Mouse (Mus musculus) lung, postnatal 0 days (tissue): ENCODE measurements around the gene Tjp3. TPM values are rescaled to one million over a fixed set of nuclear protein-coding genes. Genes with fewer than 3 reads are reported as not detected.
A peak's percentile ranks its signal among the peaks of the same experiment; 100 is the strongest.

Experiments
- ATAC-seq: fragments of 200-750 bp; cut with Nextera tagmentation; 2 replicates; pipeline ENCODE4 v1.8.0; 2017; ENCODE audit warnings: moderate library complexity
- DNase-seq: peaks from one replicate; pipeline ENCODE4 v3.0.0-alpha.2; 2016; ENCODE audit warnings: low spot score
- H3K27ac ChIP-seq: fragments of 300-500 bp; sonication (generic); 2 replicates; pipeline ENCODE4 v1.5.1; 2014; ENCODE audit warnings: antibody characterized with exemption, mild to moderate bottlenecking, low read length, mixed read lengths
- H3K27me3 ChIP-seq: fragments of 300-500 bp; sonication (generic); replicated peaks from 2 replicates; pipeline ENCODE4 v1.6.1; 2014; ENCODE audit warnings: low read length, mixed read lengths; ENCODE audit not compliant: insufficient read depth
- H3K36me3 ChIP-seq: fragments of 300-500 bp; sonication (generic); 2 replicates; pipeline ENCODE4 v1.6.1; 2014; ENCODE audit warnings: low read length, mixed read lengths; ENCODE audit not compliant: insufficient read depth
- H3K4me1 ChIP-seq: fragments of 300-500 bp; sonication (generic); 2 replicates; pipeline ENCODE4 v1.6.1; 2014; ENCODE audit warnings: antibody characterized with exemption, low read depth, low read length, mixed read lengths; ENCODE audit not compliant: insufficient read depth
- H3K4me2 ChIP-seq: fragments of 300-500 bp; sonication (generic); replicated peaks from 2 replicates; pipeline ENCODE4 v1.6.1; 2014; ENCODE audit warnings: low read depth, mild to moderate bottlenecking, low read length, moderate library complexity, mixed read lengths
- H3K4me3 ChIP-seq: fragments of 300-500 bp; sonication (generic); 2 replicates; pipeline ENCODE4 v1.5.1; 2014; ENCODE audit warnings: low read depth, low read length
- H3K9ac ChIP-seq: fragments of 300-500 bp; sonication (generic); replicated peaks from 2 replicates; pipeline ENCODE4 v1.6.1; 2014; ENCODE audit warnings: low read depth, mild to moderate bottlenecking
- H3K9me3 ChIP-seq: fragments of 300-500 bp; sonication (generic); 2 replicates; pipeline ENCODE4 v1.6.1; 2016; ENCODE audit warnings: low read length, mixed read lengths
- CTCF ChIP-seq: IDR thresholded peaks from 2 replicates; pipeline ENCODE4 v1.5.1; 2016; ENCODE audit warnings: antibody characterized with exemption, mild to moderate bottlenecking
- EP300 ChIP-seq: IDR thresholded peaks from 2 replicates; pipeline ENCODE4 v1.6.1; 2016; ENCODE audit warnings: antibody characterized with exemption, mild to moderate bottlenecking, control low read depth
- WGBS: fragments of 180-500 bp; shearing (Covaris S2); extraction: QIAGEN DNeasy Blood & Tissue Kit; methylation state at CpG from one replicate; pipeline ENCODE4 v1.1.7; 2014; 5-methylcytosine and 5-hydroxymethylcytosine counted together
- polyA plus RNA-seq: library from polyadenylated mRNA; unstranded; fragments of >200 nt; fragmentation: Nextera tagmentation; extraction: Ambion mirVana; gene quantifications from 2 replicates; pipeline ENCODE4 v1.2.1, GENCODE M21; 2015

Tjp3 gene
- polyA plus RNA-seq, 1 experiment from 2014 or later, result 24.1 TPM

GRCm38 (mm10) chr10:81272356-81272755 lies 19.0 kb downstream of the Tjp3 start:
- ATAC-seq (no peak), DNase-seq (no peak)
- no peak overlapping the region for H3K4me3 ChIP-seq
- peaks cover 17% of the 10 kb centered on the region for H3K36me3 ChIP-seq
- WGBS, result 89% methylated on average over 21 of the region's 21 CpGs
- TF ChIP-seq CTCF (no peak), EP300 (no peak)
- peaks cover 9% of the 10 kb centered on the region; the same call in 1 of the 2 replicates for H3K4me1 ChIP-seq
- H3K27me3 ChIP-seq, result no peaks in the 10 kb centered on the region
- no peak overlapping the region for H3K4me2 ChIP-seq
- H3K27ac ChIP-seq, result no peak overlapping the region
- no peak overlapping the region for H3K9ac ChIP-seq
- no peaks in the 10 kb centered on the region for H3K9me3 ChIP-seq

DNA sequence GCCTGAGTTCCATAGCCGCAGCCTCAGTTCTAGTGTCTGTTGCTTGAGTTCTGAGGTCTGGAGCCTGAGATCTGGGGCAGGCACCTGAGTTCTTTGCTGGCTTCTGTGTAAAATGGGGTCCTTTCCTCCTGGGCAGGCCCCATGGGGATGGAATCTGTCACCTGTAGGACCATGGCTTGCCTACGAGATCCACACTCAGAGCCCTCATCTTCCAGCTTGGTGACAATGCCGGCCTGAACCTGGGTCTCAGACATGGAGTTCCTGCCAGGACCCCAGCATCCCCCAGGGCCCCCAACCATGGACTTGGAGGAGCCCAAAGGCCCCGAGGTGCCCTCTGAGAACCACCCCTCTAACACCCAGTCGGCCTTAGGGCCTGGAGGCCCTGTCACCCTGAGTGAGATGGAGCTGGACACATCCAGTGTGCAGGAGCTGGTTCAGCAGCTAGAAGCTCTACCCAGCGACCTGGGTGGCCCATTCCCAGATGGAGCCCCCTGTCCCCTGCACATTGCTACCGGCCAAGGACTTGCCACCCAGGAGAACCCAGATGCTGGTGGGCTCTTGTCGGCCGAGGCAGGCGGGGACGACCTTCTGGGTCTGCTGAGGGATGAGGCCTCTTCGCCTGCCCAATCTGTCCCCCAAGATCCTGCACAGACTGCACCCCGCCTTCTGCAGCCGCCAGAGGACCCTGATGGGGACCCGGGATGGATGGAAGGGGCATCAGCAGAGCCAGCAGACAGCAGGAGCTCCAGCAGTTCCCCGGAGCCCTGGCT lies 22.6 kb downstream of the Tjp3 start:
- WGBS, result 75% methylated on average over 16 of the region's 16 CpGs
- peak overlapping the region; percentile 57; the same call in 1 of the 2 replicates for H3K27ac ChIP-seq
- peak overlapping the region; percentile 86 for H3K9ac ChIP-seq
- no peak for TF ChIP-seq EP300
- no peak for TF ChIP-seq CTCF
- H3K4me1 ChIP-seq, result peaks cover 9% of the 10 kb centered on the region; the same call in 1 of the 2 replicates
- peak overlapping the region; percentile 81 for H3K4me2 ChIP-seq
- DNase-seq (no peak), ATAC-seq (no peak)
- no peaks in the 10 kb centered on the region for H3K27me3 ChIP-seq
- no peaks in the 10 kb centered on the region for H3K9me3 ChIP-seq
- H3K36me3 ChIP-seq, result peaks cover 21% of the 10 kb centered on the region
- peak overlapping the region; percentile 66 for H3K4me3 ChIP-seq

DNA sequence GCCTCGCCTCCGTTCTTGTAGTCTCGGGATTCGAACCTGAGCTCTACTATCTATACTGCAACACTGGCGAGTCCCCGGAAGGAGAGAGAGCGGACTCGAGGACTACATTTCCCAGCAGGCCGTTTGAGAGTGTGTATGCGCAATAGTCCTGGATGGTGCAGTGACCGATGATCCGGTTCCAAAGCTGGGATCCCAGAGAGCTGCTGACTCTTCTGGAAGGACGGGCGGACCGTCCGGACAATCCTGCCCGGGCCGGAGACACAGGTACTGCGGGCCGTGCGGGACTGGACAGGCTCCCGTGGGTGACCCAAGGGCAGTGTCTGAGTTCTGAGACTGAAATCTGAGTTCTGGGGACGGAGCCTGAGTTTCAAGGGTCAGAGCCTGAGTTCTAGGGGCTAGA lies 23.3 kb downstream of the Tjp3 start:
- peaks cover 9% of the 10 kb centered on the region; the same call in 1 of the 2 replicates for H3K4me1 ChIP-seq
- ATAC-seq, result peak; percentile 73
- H3K9ac ChIP-seq, result peak overlapping the region; percentile 86
- peak; percentile 97 for DNase-seq
- H3K4me3 ChIP-seq, result peak overlapping the region; percentile 66
- peaks cover 22% of the 10 kb centered on the region for H3K36me3 ChIP-seq
- H3K27ac ChIP-seq, result peak overlapping the region; percentile 57; the same call in 1 of the 2 replicates
- no peak for TF ChIP-seq EP300
- no peak for TF ChIP-seq CTCF
- no peaks in the 10 kb centered on the region for H3K9me3 ChIP-seq
- WGBS, result 3% methylated on average over 23 of the region's 23 CpGs
- H3K4me2 ChIP-seq, result peak overlapping the region; percentile 81
- H3K27me3 ChIP-seq, result no peaks in the 10 kb centered on the region

GRCm38 (mm10) chr10:81266211-81267105 lies 24.9 kb downstream of the Tjp3 start, which contains the start of the genes Mrpl54 and Apba3:
TSS of gene Mrpl54 (minus strand) at chr10:81266934.
TSS of gene Apba3 (plus strand) at chr10:81266960.
- peak; percentile 97 for ATAC-seq
- Histone ChIP-seq H3K4me1 (peaks cover 9% of the 10 kb centered on the region; the same call in 1 of the 2 replicates), H3K9me3 (no peaks in the 10 kb centered on the region), H3K27me3 (no peaks in the 10 kb centered on the region), H3K27ac (peak within 1 kb of the TSS; percentile 87), H3K36me3 (peaks cover 13% of the 10 kb centered on the region), H3K9ac (peak within 1 kb of the TSS; percentile 81), H3K4me2 (peak within 1 kb of the TSS; percentile 63), H3K4me3 (peak within 1 kb of the TSS; percentile 79)
- DNase-seq, result peak; percentile 98
- TF ChIP-seq EP300 (no peak), CTCF (no peak)
- WGBS, result under 1% methylated on average over 48 of the region's 48 CpGs

- no peak for ATAC-seq
- no peak overlapping the region for H3K9ac ChIP-seq
- peaks cover 2% of the 10 kb centered on the region; the same call in 1 of the 2 replicates for H3K9me3 ChIP-seq
- H3K4me2 ChIP-seq, result no peak overlapping the region
- TF ChIP-seq CTCF, result no peak
- no peak for TF ChIP-seq EP300
- H3K27ac ChIP-seq, result no peak overlapping the region
- no peak for DNase-seq
- no peak overlapping the region for H3K4me3 ChIP-seq
- peaks cover 9% of the 10 kb centered on the region for H3K36me3 ChIP-seq
- H3K4me1 ChIP-seq, result peaks cover 9% of the 10 kb centered on the region; the same call in 1 of the 2 replicates
- 85% methylated on average over 8 of the region's 8 CpGs for WGBS
- H3K27me3 ChIP-seq, result no peaks in the 10 kb centered on the region
Measured at GRCm38 (mm10) chr10:81265540-81265939, 25.8 kb downstream of the Tjp3 start.

DNA sequence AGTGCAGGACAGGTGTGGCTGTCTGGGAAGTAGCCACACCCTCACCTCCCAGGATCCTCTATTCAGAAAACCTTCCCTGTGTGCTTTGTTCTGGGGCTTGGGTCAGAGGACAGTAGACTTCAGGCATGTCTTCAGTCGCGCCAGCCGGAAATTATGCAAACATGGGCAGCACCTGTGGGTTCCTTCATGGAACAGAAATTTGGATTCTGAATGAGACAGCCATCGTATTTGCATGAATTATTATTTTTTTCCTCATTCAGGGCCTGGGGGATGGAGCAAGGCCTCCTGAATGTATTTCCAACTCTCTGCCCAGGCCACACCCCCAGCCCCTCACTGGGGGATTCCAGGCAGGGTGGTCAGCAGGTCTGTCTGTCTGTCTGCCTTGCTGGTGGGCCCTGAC lies 30.4 kb downstream of the Tjp3 start:
- peaks cover 27% of the 10 kb centered on the region for H3K27me3 ChIP-seq
- no peak overlapping the region for H3K27ac ChIP-seq
- no peak for DNase-seq
- WGBS, result 78% methylated on average over 4 of the region's 4 CpGs
- H3K4me1 ChIP-seq, result no peaks in the 10 kb centered on the region; the same call in none of the 2 replicates
- no peak for ATAC-seq
- peaks cover 3% of the 10 kb centered on the region; the same call in 1 of the 2 replicates for H3K9me3 ChIP-seq
- no peak overlapping the region for H3K4me2 ChIP-seq
- H3K4me3 ChIP-seq, result no peak overlapping the region
- H3K9ac ChIP-seq, result no peak overlapping the region
- H3K36me3 ChIP-seq, result peaks cover 8% of the 10 kb centered on the region
- no peak for TF ChIP-seq EP300
